Mouse (Mus musculus): ENCODE data around the gene BC067074.
A peak's percentile ranks its signal among the peaks of the same experiment; 100 is the strongest.
"Not testable (repeated sequence)": the region's sequence is repeated elsewhere in the genome, so short reads cannot be mapped to it uniquely, and the experiment has no call there.

Gene BC067074

DNA sequence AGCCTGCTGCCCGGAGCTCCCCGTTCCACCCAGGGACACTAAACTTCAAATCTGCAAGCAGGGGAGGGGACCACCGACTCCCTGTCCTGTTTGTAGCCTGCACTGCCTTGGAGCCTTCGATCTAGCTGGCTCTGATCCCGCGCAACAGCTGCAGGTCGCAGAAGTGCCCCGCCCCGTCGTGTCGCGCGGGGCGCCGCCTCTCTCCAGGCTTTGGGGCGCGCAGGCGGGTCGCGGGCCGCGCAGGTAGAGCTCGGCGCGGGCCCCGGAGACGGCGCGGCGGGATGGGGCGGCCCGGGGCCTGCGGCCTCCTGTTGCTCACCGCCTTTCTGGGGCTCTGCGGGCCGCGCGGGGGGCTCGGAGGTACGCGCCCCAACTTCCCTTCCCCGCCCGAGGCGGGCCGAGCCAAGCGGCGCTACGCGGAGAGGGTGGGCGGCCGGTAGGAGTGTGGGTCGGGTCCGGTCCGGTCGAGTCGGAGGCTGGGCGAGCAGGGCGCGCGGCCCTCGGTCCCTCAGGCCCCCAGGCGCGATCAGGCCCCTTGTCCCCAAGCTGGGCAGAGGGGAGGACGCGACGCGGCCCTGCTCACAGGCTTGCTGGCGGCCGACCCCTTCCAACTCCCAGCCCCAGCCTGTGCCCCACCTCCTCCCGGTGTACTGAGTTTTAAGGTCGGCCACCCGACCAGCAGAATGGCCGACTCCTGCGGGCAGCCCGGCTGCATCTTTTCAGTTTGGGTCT, at the start of gene BC067074:
Gene BC067074 (plus strand): TSS at position 185 of the 732 bp plus-strand sequence.
- no peak for DNase-seq (ENCODE audit: low read depth)

DNA sequence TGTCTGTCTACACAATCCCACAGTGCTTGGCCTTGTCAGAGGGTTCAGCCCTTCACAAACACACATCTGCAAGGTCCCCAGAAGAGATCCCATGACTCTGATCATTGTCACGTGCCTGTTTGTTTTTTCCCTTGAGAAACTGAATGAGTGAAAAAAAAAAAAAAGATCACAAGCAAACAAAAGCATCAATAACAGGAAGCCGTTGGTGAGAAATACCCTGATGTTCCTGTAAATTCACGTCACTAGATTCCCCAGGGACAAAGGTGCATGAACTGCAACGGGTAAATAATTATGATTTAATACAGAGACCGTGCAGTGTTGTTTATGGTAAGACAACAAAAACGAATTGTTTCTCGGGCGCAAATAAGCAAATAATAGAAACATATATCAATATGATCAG, 47.9 kb upstream of the BC067074 start:
- DNase-seq (ENCODE audit: low read depth): no peak

DNA sequence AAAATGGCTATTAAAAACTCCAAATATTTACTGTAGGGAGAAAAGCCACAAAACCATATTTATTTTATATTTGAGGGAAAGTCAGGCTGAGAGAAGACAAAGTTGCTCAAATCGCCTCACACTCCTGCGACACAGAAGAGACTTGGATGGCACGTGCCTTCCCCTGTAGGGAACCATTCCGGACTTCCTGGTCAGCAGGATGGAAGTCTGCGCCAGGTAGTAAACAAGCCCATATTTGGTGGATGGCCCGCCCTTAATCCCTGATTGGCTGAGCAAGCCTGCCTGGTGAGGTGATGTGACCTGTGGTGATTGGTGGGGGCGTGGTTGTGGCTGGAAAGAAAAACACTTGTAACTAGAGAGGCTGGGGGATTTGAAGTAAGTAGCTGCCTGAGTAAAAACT, 40.4 kb upstream of the BC067074 start:
- not testable (repeated sequence) for DNase-seq (ENCODE audit: low read depth)

DNA sequence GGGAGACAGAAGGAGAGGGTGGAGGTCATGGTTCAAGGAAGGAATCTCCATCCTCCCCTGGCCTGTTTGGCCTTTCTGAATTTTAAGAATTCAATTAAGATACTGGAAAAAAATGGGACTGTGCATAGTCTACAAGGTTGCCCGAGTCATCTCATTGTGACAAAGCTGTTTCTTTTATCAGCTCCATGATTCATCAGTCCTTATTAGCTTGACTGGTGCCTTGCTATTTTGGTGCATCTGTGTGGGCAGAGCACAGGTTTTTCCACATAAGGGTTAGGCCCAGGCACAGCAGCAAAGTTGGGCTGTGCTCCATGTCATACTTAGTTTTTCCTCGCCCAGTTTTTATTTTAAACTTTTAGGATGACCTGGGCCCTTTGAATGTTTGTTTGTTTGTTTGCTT, 36.2 kb upstream of the BC067074 start:
- DNase-seq (ENCODE audit: low read depth): no peak

DNA sequence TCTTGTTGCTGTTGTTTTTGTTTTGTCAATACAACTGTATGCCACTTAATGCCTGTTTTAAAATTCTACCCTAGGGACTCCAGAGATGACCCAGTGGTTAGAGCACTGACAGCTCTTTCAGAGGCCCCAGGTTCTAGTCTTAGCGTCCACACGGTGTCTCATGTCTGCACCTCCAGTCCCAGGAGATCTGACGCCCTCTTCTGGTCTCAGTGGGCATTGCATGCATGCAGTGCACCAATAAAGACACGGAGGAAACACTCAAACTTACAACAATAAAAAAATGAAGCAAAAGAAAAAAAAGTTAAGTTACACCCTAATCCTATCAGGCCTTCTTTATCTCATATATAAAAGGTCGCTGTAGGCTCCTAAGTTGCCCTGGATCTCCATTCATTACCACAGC, 35.8 kb upstream of the BC067074 start:
- no peak for DNase-seq (ENCODE audit: low read depth)

DNA sequence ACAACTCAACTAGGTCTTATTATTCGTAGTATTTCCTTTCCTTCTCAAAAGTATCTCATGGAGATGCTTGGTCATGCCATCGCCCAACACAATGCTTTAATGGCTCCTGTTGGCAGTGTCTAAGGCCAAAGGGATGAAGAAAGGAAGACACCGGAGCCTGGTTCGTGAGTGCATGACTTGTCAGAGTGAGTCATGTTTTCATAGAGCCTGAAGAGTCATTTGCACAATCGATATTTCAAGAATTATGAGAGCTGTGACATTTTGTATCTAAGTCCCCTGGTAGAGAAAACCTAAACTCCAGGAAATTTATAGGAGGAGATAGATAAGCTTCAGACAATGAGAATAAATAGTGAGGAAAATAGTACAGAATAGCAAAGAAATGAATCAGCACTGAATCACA, 33.7 kb upstream of the BC067074 start:
- DNase-seq (ENCODE audit: low read depth): no peak

DNA sequence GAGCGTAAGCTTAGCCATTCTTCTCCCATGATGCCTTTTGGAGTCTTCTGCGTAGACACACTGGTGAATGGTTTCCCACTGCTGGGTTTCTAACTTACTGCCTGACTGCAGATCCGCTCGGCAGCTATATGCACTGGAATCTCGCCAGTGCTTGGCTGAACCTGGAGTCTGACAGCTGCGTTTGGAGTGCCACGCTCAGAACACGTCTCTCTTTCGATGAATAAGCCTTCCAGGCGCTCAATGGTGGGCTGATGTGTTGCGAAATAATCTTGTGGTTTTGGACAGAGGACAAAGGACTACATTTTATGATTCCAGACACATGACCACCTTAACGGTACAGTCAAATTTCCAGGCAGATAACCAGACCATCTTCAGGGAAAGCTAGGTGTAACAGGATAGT, 30.1 kb upstream of the BC067074 start:
- DNase-seq (ENCODE audit: low read depth): peak; percentile 84

DNA sequence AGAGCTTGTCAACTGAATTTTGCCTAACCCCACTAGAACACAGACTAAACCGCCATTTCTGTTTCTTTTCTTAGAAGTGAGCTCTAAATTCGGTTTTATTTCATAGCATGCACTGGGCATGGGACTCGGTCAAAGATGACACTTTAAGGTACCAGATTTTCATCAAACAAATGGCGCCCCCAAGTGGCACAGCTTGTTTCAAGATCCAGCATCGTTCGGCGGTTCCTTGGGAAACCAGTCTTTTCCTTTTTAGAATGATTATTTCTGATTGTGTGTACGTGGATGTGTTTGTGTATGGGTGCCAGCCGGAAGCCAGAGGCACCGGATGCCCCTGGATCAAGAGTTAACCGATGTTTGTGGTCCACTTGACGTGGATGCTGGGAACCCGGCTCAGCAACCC, 27.7 kb upstream of the BC067074 start:
- DNase-seq (ENCODE audit: low read depth): peak; percentile 70

DNA sequence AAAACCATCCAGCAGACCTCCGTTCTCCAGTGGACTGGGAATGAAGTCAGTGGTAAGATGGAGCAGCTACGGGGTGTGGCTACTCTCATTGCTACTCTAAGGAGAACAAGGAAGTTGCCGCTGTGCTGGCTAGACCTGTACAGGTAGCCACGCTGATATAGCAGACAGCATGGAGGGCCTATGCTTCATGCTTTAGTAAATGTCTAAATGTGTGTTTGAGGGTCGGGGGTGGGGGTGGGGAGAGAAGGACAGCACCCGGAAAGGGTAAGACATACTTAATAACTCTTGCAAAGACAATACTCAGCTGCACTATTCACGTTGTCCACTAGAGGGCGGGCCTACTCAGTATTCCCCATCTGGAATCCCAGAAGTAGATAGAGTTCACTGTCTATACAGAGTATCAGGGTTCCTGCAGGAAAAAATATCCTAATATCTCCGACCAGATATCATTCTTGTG, 26.4 kb upstream of the BC067074 start:
- peak; percentile 86 for DNase-seq (ENCODE audit: low read depth)

DNA sequence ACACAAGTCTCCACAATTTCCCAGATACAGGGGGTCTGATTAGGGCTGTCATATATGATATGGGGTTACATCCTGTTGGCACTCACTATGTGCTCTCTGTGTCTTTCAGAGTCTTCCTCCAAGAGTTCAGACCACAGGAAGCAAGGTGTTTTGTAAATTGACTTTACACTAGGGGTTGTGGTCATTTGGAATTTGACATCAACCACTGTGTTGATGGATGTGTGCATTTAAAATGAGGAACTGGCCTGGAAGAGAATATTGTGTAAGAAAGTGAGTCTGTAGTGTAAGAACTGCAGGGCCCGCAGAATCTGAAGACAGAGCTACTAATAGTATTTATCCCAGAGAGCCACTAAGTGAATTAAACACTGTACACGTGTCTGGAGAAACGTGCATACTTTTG, 25.8 kb upstream of the BC067074 start:
- DNase-seq (ENCODE audit: low read depth): no peak

DNA sequence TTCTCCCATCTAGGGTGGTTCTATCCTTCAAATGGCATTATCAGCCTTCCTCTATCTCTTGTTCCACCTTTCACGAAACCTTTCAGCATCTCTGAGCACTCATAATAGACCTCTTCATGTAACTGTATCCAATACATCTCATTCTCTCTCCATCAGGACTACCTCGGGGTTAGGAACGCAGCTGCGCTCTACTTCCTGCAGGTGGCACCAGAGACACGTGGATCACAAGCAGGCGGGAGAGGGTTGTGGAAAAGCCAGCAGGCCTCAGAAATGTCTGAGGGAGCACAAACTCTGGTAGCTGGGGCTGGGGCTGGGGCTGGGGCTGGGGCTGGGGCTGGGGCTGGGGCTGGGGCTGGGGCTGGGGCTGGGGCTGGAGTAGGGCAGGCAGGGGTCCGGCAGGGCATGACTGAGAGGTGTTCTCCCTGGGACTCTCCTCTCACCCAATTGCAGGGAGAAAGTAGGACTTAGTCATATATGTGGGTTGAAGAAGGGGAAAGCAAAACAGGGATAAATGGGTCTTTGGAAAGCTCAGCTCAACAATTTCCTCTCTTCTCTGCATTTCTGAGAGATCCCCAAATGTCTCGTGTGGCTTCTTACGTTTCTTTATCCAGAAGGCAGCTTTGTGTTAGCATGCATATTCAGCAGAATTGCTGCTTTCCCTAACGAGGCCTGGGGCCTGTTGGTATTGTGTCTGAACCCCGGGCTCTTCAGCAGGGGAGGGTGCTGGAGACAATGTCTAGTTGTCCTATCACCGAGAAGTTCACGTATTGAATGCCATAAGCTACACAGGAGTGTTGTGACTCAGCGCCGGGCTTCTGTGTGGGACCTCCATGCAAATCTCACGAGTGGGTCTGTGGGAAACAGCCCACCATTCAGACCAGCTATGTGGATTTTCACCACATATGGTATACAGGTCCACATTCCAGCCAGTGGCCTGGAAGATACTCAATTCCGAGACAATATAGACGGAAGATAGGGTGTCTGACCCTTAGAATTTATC, 22.9 kb upstream of the BC067074 start:
- DNase-seq (ENCODE audit: low read depth): peak; percentile 89

DNA sequence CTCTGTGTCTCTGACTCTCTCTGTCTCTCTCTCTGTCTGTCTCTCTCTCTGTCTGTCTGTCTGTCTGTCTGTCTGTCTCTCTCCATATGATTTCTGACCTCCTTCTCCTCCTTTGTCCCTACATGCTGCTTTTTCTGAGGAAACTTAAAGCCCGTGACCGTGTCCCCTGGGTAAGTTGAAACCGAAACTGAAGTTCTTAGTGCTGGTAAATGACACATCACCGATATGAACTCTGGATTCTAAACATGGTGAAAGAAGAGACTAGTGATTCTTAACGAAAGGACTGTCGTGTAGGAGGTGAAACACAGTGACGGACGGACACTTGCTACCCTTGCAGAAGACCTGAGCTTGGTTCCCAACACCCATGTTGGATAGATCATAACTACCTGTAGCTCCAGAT, 21.8 kb upstream of the BC067074 start:
- DNase-seq (ENCODE audit: low read depth): no peak

DNA sequence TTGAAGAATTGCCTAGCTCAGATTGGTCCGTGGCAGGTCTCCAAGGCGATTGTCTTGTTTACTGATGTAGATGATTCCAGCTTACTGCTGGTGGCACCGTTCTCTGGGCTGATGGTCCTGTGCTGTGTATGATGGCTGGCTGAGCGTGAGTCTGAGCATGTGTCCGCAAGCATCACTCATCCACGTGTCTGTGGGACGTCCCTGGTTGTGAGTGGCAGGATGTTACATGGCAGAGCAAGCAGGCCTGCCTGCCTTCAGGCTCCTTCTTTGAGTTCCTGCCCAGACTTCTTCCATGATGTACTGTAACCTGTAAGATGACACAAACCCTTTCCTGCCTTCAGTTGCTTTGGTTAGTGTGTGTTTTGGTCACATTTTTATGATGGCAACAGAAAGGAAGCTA, 5.8 kb upstream of the BC067074 start:
- no peak for DNase-seq (ENCODE audit: low read depth)

DNA sequence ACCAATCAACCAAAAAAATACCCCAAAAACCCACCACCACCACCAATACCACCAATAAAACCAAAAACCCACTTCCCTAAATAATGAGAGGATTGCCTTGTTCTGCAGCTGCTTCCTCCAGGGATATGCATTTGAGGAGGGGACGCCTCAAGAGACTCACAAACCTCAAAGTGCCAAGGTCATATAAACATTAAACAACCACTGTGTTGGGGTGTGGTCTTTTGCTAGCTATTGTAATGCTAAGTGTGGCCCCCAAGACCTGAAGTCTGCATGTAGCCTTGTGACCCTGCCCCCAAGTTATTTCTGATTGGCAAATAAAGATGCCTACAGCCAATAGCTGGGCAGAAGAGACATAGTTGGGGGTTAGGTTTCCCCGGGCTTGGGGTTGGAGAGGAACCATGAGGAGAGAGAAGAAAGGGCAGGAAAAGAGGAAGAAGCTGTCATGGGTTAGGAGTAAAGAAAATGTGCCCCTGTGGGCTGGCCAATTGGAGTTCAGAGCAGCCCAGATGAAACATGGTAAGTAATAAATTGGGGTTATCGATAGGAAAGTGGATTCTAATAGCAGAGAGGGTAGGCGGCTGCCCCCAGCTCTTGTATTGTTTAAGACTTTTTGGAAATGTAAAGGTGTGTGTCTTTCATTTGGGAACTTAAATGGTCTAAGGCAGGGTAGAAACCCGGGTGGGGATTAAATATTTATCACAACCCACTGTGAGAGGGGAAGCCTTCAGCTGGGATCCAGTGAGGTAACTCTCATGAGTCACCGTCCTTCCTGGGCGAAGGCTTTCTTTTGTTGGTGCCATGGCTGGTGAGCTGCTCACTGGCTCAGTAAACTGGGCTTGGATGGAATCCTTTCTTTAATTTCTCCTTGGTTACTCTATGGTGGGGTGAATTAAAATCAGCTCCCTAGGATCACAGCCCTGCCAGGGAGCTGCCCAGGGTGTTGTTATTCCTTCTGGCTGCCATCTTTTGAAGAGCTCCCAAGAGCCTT, 4.5 kb upstream of the BC067074 start:
- no peak for DNase-seq (ENCODE audit: low read depth)

DNA sequence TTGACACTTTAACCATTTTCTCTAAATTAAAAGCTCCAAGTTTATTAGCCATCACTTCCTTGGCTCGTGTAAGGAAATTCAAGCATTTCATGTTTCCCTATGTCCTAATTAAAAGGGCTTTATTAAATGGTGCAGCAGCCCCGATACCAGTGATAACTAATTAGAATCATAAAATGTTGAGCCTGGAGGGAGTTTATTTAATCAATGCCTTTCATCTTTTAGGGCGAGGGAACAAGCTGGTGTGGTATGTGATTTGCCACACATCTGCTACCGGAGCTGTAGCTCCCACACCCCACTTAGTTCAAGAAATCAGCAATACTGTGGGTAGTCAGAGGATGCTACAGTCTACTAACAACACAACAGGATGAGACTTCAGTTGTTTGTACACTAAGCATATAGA, 3.2 kb upstream of the BC067074 start:
- DNase-seq (ENCODE audit: low read depth): no peak

DNA sequence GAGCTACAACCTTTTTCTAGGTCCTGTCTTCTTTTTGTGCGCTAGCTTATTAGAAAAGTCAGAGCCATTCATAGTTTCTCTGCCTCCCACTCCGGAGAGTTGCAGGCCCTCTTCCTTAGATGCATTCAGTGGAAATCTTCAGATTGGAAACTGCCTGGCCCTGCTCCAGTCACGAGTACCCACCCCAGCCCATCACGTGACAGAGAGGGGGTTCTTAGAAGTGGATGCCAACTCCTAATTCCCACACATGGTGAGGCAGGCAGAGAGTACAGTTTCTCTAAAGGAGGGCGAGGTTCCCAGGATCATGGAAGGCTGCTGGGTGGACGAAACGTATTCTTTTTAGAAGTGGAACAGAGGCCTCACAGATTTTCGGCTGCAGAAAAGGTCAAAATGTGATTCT, 958 bp upstream of the BC067074 start:
- DNase-seq (ENCODE audit: low read depth): no peak

DNA sequence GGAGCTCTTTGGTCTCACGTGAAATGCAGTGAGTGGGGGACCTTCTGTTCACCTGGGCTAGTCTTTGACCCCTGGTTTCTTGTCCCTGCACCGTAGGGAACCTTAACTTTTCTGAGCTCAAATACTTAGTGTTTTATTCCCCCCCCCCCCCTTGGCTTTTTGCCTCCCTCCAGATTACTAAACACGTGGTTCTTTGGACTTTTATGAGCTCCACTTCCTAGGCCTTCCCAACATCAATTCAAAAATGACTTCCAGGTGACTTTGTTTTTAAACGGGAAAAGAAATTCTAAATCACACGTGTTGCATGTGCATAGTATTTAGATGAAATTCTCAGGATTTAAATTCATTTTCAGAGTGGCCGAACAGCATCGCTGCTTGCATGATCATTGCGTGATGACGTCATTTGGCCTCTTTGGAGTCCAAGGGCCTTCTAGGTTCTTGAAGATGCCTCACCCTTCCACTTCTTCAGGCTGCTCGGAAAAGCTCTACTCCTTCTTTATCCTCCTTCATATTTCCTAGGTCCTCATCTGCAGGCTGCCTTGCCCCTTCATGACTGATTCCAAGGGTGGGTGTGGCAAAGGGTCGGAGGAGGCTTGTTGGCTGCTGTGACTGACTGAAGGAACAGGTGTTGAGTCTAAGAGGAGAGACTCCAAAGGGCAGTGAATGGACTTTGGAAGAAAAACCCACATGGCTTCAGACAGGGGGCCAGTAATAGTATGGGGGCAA, 911 bp downstream of the BC067074 start:
- DNase-seq (ENCODE audit: low read depth): no peak

DNA sequence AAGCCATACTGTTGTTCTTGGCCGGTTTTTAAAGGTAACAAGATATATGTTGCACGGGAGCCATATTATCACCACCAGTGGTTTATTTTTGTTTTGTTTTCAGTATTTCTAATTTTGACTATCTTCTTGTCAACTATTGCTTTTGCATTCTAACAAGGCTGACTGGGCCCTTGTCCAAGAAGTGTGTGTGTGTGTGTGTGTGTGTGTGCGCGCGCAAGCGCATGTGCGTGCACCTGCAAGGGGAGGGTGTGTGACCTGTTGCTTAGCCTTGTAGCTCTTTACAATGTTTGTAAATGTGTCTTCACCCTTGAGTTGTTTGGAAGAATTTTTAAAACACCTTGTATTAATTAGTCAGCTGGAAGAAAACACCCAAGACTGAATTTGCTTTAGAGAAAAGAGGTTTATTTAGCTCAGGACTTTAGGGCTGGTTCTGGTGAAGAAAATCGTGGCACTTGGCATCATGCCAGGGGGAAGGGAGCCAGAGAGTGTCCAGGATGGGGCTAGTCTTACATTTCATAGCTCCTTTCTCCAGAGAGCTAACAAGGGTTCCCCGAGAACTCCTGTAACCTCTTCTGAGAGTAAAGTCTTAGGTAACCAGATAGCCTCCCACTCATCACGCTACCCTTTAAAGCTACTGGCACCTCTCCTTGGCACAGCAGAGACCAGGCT, 3.0 kb downstream of the BC067074 start:
- peak; percentile 5 for DNase-seq (ENCODE audit: low read depth)

DNA sequence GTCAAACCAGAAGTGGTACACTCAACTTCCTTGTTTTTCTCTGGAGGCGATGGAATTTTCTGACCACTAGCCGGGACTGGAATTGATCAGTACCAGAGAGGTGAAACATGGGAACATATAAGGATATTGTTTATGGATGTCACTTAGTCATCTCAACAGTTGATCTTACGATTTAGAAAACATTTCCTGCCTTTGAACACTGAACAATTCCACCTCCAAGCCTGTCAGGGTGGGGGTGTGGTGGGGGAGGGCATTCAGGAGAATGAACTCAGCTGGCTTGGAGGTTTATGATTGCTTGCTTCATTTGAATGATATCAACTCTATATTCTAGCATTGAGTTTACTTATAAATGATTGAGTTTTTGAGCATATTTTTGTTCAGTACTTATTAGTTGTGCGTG, 13.6 kb downstream of the BC067074 start:
- DNase-seq (ENCODE audit: low read depth): no peak

DNA sequence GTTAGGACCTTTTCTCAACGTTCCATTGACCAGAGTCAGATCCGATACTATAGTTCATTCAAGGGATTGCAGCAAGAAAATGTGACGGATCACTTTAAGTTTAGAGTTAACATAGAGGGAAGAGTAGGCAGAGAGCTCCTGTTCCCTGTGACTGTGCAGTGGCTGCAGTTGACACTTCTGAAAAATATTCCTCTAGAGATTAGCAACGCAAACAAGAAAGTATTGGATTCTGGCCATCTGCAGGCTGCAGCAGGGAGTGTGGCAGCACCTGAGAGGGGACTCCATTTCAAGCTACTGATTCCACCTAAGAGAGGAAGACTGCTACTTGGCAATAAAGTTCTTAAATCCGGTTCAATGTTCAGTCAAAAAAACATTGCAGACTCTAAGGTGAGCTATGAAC, 26.6 kb downstream of the BC067074 start:
- no peak for DNase-seq (ENCODE audit: low read depth)

DNA sequence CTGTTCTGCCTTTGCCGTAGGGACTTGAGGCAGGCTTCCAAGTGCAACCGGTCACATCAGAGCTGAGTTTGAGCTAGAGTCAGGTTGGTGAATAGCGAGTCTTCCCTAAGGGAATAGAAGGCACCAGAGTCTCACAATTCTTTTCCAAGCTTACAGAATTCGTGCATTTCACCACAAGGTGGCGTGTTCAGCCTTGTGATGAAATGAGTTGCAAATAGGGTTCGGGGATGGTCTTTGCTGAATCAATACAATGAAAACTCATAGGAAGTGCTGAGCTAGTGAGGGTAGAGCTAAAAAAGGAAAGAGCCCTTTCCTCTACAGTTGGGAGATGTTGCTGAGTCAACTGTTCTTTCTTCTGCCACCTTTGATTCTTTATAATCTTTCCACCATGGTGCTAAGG, 29.0 kb downstream of the BC067074 start:
- DNase-seq (ENCODE audit: low read depth): peak; percentile 79

Data from NIH3T3 (cell line).